Mouse (Mus musculus): ENCODE measurements around the gene Asic4. TPM values are rescaled to one million over a fixed set of nuclear protein-coding genes. Genes with fewer than 3 reads are reported as not detected.

Gene Asic4
- total RNA-seq, 4 experiments from 2014 or later, result 21.5 to 26.7 (median 25.1) TPM

DNA sequence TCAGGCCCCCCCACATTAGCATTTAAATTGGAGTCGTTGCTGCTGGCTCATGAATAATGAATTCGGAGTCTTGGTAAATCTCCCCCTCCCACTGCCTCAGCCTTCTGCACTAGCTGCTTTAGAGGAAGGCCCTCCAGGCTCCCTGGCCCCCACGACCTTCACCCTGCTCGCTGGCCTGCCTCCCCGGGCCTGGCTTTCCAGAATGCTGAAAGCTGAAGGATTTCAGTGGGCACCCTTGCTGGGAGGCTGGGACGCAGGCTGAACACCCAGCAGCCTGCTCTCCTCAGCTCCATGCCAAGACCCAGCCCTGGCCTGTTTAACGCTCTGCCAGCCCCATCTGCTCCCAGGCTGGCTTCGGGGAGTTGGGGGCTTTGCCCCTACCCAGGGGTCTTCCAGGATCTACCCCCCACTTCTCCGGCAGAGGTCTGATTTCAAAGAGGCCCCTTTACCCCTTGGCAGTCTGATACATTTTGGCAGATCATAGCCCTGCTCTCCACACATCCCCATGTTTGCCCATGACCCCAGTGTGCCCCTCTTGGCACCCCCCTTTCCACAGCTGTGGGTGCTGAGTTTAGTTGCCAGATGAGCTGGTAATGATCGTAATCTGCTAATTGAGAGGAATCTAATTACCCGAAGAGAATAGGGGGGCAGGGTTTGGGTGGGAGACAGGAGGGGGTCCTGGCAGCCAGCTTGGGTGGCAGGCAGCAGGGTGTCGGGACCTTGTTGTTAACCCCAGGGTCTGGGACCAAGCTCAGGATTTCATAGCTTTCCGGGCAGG, 6.8 kb upstream of the Asic4 start:
- no peak for DNase-seq (ENCODE audit: low spot score in 2 of 2)

DNA sequence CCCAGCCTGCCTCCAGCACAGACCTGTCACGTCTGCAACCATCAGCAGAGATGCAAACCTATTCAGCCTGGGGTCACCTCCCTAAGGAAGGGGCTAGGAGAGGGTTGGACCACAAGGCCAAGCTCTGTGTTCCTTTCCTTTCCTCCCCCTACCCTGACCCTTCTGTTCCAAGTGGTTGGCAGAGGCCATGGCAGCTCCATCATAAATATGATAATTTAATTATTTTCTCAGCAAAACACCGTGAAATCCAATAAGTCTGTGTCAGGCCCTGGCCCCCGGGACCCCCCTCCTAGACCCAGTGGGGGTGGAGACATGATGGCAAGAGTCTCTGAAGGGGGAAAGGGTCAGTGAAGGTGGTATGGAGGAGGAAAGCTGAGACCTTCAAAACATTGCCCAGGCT, 6.0 kb upstream of the Asic4 start:
- DNase-seq (ENCODE audit: low spot score in 2 of 2), result no peak

DNA sequence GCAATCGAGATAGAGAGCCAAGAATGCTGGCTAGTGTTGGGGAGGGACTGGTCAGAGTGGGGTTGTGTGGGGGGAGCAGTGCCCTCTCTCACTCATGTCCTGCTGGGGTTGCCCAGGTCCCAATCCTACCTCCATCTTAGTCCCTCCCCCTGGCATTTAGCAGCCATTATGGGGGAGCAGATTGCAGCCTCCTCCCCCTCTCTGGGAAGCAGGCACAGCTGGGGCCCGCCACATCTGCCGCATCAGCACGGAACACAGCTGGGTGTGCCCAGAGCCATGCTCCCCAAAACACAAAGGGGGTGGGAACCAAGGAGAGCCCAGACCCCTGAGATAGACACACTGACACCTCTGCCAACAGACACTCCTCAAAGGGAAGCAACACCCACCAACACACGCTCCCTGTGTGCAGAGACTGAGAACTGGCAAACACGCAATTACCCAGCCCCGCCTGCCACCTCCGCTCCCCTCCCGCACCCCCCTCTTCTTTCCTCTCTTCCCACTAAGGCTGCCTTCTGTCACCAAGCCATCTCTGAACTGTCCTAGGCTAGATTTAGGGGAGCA, 5.0 kb upstream of the Asic4 start:
- DNase-seq (ENCODE audit: low spot score in 2 of 2), result no peak

DNA sequence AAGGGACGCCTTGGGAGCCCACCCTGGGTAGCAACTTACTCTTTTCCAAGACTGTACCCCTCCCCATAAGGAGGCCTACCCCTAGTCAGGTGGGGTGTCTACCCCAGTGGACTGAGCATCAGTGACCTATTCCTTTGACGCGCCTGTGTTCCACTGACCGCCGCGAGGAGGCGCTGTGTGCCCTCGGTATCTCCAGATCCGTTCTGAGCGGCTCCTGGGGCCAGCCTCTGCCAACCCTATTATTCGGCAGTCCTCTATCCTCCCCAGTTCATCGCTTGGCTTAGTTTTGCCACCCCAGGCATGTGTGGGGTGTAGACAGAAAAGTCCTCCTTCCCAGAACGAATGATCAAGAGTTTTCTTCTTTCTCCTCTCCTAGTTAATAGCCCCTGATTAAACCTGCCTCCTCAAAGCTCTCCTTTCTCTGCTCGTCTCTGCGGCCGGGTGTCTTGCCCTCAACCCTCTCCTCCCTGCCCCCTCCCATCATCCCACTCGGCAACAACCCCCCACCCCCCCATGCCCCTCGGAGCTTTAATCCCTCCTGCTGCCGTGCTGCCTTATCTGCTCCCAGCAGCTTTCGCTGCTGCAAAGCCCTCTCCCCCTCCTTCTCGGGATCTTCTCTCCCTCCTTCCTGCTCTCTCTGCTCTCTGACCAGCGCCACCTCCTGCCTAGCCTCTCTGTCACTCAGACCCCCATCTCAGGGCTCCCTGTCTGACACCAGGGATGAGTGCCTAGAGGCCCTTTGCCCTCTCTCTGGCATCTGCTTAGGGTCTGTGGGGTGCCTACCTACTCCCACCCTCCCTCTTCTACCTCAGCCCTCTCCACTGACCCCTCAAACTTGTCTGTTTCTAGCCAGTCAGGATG, 4.3 kb upstream of the Asic4 start:
- DNase-seq (ENCODE audit: low spot score in 2 of 2), result peak in 1 of 2 experiments; percentile 63

DNA sequence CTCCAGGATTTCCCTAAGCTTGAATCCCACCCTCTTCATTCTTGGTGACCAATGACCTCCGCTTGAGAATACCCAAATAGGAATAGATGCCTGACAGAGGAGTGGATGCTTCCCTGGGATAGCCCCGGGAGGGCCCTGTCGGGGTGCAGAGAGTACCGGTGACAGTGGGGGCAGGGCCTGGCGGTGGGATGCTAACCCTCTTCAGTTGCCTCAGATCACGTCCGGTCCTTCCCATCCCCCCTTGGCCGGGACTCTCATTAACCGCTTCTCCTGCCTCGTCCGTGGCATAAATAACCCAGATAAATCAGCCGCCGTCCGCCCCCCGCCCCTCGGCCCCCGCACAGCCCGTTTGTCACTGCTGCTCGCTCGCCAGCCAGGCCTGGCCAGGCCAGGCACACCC, 3.6 kb upstream of the Asic4 start:
- DNase-seq (ENCODE audit: low spot score in 2 of 2), result no peak

DNA sequence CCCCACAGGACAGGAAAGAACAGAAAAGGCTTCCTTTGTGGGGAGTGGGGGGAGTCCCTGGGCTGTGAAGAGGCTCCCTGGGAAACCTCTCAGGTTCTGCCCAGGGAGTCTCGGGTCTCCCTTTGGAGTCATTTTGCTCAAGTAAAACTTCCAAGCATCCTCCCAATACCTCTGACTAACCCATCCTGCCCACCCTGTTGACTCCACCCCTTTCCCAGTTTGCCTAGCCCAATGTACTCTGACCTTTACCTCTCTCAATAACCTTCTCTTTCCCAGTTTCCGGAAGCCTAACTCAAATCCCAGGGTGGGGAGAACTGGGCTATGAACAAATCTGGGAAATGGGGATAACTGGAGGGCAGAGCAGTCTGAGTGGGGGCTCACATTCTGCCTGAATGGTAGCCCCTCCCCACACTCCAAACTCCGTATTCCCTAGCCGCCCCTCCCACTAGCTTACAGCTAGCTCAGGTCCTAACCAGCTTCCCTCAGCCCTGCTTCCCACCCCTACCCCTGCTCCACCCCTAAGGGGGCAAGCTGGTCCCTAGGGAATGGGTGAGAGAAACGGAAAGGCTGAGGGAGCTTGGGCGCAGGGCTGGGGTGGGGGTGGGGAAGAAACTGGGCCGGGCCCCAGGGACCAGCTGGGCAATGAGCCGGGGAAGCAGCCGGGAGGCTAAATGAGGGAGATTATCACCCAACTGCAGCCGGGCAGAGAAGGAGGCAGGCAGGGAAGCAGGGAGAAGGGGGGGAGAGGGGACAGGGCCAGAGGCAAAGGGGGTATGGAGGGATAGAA, 2.8 kb upstream of the Asic4 start:
- no peak for DNase-seq (ENCODE audit: low spot score in 2 of 2)

DNA sequence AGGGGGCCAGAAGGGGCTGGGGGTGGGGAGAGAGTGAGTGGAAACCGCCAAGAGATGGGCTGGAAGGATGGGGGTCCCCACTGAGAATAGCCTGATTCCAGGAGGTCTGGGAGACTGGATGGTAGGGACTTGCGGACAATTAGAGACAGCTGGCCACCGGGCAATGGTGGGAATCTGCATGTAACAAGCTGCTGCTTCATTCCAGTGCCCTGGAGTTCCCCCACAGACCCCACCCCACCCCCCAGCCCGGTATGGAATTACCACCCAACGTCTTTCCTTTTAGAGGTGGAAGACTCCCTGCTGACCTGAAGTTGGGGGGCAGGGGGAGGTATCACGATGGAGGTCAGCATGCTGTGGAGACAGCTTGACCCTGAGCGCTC, 2.2 kb upstream of the Asic4 start:
- DNase-seq (ENCODE audit: low spot score in 2 of 2), result no peak

DNA sequence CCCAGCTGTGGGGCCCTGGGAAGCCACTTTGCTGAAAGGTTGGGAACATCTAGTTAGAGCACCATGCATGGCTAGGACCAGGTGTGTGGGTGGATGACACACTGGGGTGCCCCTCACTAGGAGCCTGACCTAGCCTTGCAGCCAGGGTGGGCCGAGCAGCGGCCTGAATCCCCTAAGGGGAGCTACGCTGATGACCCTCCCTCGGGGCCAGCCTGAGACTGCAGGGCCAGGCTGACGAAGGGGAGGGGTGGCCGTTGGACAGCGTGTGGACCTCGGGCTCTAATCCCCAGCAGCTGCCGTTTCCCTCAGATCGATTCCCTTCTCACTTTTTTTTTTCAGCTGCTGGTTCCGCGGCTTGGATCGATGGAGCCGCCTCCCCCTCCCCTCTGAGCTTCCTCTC, 1.3 kb upstream of the Asic4 start:
- no peak for DNase-seq (ENCODE audit: low spot score in 2 of 2)

DNA sequence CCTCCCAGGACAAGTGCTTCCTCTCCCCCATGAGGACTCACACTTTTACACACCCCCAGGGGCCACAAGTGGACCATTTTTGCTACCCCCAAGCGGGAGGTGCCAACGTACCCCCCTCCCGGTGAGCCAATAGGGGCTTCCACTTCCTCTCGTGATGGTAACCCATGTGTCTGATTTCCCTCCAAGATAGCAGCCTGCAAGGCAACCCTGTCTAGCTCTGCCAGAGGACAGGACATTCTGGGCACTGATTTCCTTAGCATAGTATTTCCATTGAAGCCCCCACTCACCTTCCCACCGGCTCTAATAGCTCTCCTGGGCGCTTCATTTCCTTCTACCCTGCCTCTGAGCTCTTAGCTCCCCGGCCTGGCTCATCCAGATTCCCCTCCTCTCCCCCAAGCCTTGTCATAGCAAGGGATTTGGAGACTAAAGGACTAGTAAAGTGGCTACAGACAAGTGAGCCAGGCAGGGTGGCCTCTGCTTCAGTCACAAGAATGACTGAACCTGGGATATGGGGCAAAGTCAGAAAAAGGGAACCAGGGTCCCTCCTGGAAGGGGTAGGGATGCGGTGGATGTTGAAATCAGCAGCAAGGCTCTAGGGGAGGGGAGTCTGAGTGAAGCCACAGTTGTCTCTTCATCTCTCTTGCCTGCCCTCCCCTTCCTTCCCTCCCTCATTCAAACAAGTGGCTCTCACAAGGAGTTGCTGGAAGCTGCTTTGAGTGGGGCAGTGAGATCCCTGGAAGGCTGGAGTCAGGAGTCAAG, 680 bp upstream of the Asic4 start:
- DNase-seq (ENCODE audit: low spot score in 2 of 2), result no peak

DNA sequence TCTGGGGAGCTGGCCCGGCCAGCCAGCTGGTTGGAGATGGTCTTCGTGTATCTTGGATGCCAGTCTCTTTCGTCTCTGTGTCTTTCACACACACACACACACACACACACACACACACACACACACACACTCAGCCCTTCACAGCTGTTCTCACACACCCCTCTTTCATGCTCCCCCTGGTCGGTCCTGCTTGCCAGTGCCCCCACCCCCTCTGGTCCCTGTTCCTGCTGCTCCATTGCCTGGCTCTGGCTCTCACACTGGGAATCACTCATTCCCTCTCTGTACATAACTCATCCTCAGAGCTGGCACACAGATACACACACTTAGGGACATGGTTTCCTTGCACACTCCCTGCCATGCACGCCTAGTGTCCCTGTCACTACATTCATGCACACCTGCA, 1.7 kb downstream of the Asic4 start:
- no peak for DNase-seq (ENCODE audit: low spot score in 2 of 2)

DNA sequence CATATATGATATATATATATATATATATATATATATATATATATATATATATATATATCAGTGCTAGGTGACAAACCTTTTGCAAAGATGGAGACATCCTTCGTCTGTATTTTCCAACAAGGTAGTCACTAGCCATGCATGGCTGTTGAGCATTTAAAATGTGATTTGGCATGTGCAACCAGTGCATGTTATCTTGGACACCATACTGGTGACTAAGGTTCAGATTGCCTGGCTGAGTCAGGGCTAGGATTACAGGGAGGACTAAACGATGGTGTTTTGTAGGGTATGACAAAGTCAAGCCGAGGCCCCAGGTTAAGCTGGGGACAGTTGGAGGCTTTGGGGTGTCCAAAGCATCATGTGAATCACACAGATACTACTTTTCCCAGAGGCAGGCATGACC, 5.2 kb downstream of the Asic4 start:
- no peak for DNase-seq (ENCODE audit: low spot score in 2 of 2)

DNA sequence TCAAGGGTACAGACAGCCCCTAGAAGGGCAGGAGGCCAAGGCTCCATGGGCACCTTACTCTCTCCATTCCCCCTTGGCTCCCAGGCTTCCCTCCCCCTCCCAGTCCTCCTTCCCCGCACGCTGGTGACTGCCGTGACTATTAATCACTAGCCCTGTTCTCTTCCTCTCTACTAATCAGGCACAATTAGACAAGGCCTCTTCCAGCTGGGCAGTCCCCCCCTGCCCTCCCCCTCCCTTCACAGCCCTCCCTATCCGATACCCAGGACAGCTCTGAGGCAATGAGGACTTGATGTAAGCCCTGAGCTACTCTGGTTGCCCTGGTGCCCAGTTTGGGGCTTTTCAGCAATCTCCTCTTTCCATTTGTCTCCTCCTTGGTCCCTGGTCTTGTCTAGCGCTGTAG, 5.7 kb downstream of the Asic4 start:
- DNase-seq (ENCODE audit: low spot score in 2 of 2), result no peak

DNA sequence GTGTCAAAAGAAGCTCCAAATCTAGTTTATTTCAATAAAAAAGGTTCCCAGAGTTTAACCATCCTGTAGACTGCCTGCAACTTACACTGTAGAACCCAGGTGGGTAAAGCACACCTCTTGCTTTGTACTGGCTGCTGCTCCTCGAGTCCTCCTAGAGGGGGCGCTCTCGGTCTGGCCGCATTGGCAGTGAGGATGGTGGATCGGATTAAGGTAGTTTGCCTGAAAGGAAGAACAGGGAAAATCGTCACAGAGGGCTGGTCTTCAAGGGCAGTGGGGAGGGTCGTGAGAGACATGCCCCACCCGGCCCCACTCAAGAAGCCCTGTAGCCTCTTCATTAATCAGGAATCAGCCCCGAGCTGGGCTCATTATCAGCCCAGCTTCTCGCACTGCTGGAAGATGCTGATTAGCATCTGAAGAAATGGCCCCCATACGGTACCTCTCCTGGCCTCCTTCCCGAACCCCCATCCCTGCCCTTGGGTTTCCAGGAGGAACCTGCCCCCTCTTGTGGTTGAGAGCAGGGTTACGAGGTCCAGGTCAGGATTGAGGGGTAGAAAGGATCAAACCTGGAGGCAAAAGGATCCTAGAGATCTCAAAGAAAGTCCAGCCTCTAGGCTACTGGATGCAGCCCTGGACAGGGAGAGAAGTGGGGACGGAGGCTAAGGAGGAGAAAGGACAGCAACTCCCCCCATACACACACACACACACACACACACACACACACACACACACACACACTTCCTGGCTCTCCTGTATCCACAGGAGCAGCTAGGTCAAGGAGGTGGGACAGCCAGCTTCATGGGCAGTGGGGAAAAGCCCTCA, 6.7 kb downstream of the Asic4 start:
- DNase-seq (ENCODE audit: low spot score in 2 of 2), result no peak

DNA sequence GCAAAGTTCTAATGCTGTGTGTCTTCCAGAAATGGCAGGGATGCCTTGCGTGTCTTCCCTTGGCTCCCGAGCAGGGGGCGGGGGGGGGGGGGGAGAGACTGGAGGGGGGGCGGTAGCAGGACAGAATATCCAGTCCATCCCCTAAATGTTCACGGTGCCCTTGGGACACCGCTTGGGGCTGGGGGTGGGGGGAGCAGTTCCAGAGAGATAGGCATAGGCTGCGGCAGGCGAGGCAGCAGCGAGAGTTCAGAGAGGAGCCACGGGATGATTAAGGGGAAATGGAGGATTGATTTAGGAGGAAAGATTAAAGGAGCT, 7.4 kb downstream of the Asic4 start:
- DNase-seq (ENCODE audit: low spot score in 2 of 2), result no peak

DNA sequence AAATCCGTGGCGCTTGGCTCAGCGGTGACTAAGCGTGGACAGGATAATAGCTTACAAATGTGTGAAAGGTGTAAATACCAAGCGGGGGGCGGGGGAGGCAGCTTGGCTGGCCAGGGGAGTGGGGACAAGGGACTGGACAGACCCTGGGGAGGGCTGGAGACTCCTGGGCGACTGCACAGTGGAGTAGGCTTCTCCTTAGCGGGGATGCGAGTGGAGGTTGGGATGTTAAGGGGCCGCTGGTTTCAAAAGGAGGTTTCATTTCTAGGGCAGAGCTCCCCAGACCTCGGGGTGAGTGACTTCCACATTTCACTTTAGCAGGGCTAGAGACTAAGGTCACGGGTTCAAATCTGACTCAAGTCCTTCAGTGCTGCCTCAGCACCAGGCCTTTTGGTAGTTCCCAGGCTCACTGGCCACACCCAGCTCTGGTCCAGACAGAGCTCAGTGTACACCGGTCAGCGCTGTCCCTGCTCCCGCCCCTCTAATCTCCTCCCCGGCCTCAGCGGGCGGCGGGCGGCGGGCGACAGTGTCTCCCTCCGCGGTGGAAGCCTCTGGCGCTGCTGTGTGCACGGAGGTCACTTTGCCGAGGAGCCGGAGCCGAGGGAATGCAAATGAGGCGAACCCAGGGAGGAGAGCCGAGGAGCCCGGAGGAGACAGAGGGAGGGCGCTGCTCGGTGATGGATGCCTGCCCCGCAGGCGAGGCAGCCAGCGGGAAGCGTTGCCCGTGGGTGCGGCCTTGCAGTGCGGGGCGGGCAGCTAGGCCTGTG, 8.0 kb downstream of the Asic4 start:
- no peak for DNase-seq (ENCODE audit: low spot score in 2 of 2)

DNA sequence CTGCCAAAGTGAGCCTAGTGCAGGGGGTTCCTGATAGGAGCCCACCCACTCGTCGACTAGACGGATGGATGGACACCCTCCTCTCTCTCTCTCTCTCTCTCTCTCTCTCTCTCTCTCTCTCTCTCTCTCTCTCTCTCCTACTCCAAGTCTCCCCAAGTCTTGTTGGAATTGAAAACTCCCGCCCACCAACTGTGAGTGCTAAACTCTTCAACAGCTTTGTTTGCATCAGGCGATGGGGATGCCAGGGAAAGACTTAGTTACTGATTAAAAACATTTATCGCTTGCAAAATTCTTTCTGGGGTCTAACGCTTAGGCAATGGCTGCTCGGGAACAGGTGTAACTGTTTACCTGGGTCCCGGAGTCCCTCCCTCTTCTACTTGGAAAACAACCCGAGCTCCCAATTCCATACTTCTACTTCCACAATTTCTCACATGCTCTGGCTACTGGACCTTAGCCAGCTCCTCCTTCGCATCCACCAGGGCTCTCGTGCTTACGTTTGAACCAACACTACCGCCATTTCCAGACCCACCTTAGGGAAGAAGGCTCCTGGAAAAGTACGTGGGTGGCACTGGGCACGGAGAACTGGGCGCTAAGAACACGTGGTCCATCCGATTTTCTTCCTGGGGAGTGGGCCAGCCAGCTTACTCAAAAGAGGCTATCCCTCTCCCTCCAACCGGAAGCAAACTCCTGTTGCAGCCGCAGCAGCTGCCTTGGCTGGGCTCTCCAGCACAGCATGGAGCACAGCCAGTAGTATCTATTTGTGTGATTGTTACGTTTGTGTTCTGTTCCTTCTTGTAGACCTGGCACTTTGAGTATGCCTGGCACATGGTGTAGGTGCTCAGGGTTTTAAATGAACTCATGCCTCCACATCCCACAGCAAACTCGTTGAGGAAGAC, 8.8 kb downstream of the Asic4 start:
- DNase-seq (ENCODE audit: low spot score in 2 of 2), result peak in 1 of 2 experiments; percentile 71

DNA sequence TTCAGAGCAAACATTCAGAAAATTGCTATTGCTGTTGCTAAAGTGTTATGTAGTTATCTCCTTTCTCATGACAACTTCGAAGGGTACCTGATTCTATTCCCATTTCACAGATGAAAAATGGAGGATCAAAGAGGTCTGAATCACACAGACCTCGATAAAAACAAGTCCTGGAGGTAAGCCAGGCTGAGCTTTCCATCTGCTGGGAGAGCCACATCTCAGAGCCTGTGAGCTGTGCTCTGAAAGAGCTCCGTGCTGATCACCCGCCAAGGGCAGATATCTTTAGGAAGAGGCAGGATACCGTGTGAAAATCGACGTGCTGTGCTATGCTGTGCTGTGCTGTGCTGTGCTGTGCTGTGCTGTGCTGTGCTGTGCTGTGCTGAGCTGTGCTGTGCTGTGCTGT, 10.1 kb downstream of the Asic4 start:
- DNase-seq (ENCODE audit: low spot score in 2 of 2), result no peak

DNA sequence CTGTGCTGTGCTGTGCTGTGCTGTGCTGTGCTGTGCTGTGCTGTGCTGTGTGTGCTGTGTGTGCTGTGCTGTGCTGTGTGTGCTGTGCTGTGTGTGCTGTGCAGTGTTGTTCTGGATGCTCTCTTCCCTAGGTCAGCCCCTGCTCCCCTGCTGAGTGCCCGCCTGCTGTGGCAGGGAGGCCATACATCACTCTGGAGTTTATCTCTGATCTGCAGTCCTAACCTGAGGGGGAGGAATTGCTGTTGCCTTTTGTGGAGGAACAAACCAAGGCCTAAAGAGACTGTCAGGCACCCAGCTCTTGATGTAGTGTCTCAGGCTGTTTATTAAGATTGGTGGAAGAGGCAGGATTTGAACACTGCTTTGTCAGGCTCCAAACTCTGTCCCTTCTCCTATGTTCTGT, 12.4 kb downstream of the Asic4 start:
- no peak for DNase-seq (ENCODE audit: low spot score in 2 of 2)

Measured in left cerebral cortex, adult 8-10 months (tissue).